Mouse (Mus musculus) ES-Bruce4 (cell line): Measurements from ENCODE around the gene Kif24.

Experiments used
- EP300 ChIP-seq: IDR thresholded peaks from 2 replicates; pipeline ENCODE4 v1.6.1; 2011; ENCODE audit warnings: low read depth, low read length; ENCODE audit not compliant: insufficient read depth
- POLR2A ChIP-seq: IDR thresholded peaks from one replicate; pipeline ENCODE4 v1.8.1; 2011; ENCODE audit warnings: low read length; ENCODE audit not compliant: insufficient read depth

GRCm38 (mm10) chr4:41498921-41499391 is 34.3 kb upstream of the Kif24 start:
- TF ChIP-seq EP300 = no peak
- no peak for TF ChIP-seq POLR2A
